8 mouse cellular contexts compared by ENCODE assay signal in genomic region chr19:36082606-36083261, GRCm38 (mm10). TPM values are rescaled to one million over a fixed set of nuclear protein-coding genes. Genes with fewer than 3 reads are reported as not detected.
DNase-seq lines count a peak whose midpoint lies in the region; ATAC-seq and TF ChIP-seq lines count a peak whose summit lies in the region.

No protein-coding gene starts in this region.

- peak; percentile 93 for DNase-seq in 3T3-L1 (ENCODE audit: low read depth, low spot score)
- peak; percentile 1 to 46 for DNase-seq in CD8-positive naive resting alpha-beta T cell, adult 2 months (ENCODE audit: low read depth in 2 of 2, low spot score in 2 of 2)
- DNase-seq in cerebellum, adult 2 months: peak; percentile 15 to 60
- DNase-seq in forebrain, postnatal 0 days: peak; percentile 81
- DNase-seq in natural killer cell, adult 2 months (ENCODE audit: low spot score in 2 of 2): peak; percentile 23 to 41
- no peak for DNase-seq in testis, postnatal 14 days (ENCODE audit: low spot score)

- no peak overlapping the region for H3K9ac ChIP-seq in forebrain, postnatal 0 days
- H3K9ac ChIP-seq in intestine, embryonic 15.5 days: no peak overlapping the region
- H3K9ac ChIP-seq in liver, embryonic 12.5 days: peak overlapping the region; percentile 77

- TF ChIP-seq POLR2A in cerebellum, adult 2 months (IDR thresholded peaks at IDR 0.05; ENCODE audit: borderline replicate concordance, insufficient read depth, low read length): no peak

- 42% methylated on average over 7 of the region's 7 CpGs for WGBS in cerebellum, adult 2 months
- WGBS in forebrain, postnatal 0 days: 41% methylated on average over 7 of the region's 7 CpGs
- 47% methylated on average over 7 of the region's 7 CpGs for WGBS in intestine, embryonic 15.5 days
- 43% methylated on average over 7 of the region's 7 CpGs for WGBS in liver, embryonic 12.5 days (ENCODE audit: insufficient replicate concordance)

- H3K4me3 ChIP-seq in cerebellum, adult 2 months (replicated peaks; ENCODE audit: insufficient read depth, low read depth, low read length): peak overlapping the region; percentile 22
- peak overlapping the region; percentile 58 for H3K4me3 ChIP-seq in forebrain, postnatal 0 days (ENCODE audit: low read depth, low read length)
- peak overlapping the region; percentile 73 for H3K4me3 ChIP-seq in intestine, embryonic 15.5 days (replicated peaks)
- peak overlapping the region; percentile 74 for H3K4me3 ChIP-seq in liver, embryonic 12.5 days

- no peak overlapping the region for H3K27ac ChIP-seq in cerebellum, adult 2 months (ENCODE audit: insufficient read depth, low read length)
- no peak overlapping the region; the same call in 1 of the 2 replicates for H3K27ac ChIP-seq in forebrain, postnatal 0 days (ENCODE audit: low read depth, low read length)
- no peak overlapping the region for H3K27ac ChIP-seq in intestine, embryonic 15.5 days
- H3K27ac ChIP-seq in liver, embryonic 12.5 days: peak overlapping the region; percentile 63

- no peaks in the 10 kb centered on the region for H3K27me3 ChIP-seq in cerebellum, adult 2 months (ENCODE audit: control insufficient read depth, insufficient read depth, low read length)
- H3K27me3 ChIP-seq in forebrain, postnatal 0 days (ENCODE audit: insufficient read depth, low read length): no peaks in the 10 kb centered on the region
- H3K27me3 ChIP-seq in intestine, embryonic 15.5 days (replicated peaks): 0 out of 2 replicates have a peak, but pooled peaks cover 4% of the 10 kb centered on the region
- H3K27me3 ChIP-seq in liver, embryonic 12.5 days (replicated peaks): peaks cover 10% of the 10 kb centered on the region

- no peaks in the 10 kb centered on the region for H3K9me3 ChIP-seq in forebrain, postnatal 0 days (ENCODE audit: low read length)
- no peaks in the 10 kb centered on the region for H3K9me3 ChIP-seq in intestine, embryonic 15.5 days
- H3K9me3 ChIP-seq in liver, embryonic 12.5 days (replicated peaks): no peaks in the 10 kb centered on the region

- peak; percentile 65 for TF ChIP-seq CTCF in cerebellum, adult 2 months (IDR thresholded peaks at IDR 0.05; ENCODE audit: borderline replicate concordance, insufficient read depth, low read depth, low read length)
- TF ChIP-seq CTCF in forebrain, postnatal 0 days (IDR thresholded peaks at IDR 0.05; ENCODE audit: low read depth): peak; percentile 87

- peak overlapping the region; percentile 76 for H3K4me2 ChIP-seq in forebrain, postnatal 0 days (ENCODE audit: low read depth)
- peak overlapping the region; percentile 68 for H3K4me2 ChIP-seq in intestine, embryonic 15.5 days (replicated peaks)
- H3K4me2 ChIP-seq in liver, embryonic 12.5 days: peak overlapping the region; percentile 78

- peak; percentile 75 for ATAC-seq in forebrain, postnatal 0 days
- peak; percentile 76 for ATAC-seq in intestine, embryonic 15.5 days
- peak; percentile 57; the same call in 1 of the 2 replicates for ATAC-seq in liver, embryonic 12.5 days

- H3K4me1 ChIP-seq in cerebellum, adult 2 months (ENCODE audit: control insufficient read depth, insufficient read depth, low read length): no peaks in the 10 kb centered on the region
- H3K4me1 ChIP-seq in forebrain, postnatal 0 days (ENCODE audit: insufficient read depth): peaks cover 4% of the 10 kb centered on the region; the same call in 1 of the 2 replicates
- H3K4me1 ChIP-seq in intestine, embryonic 15.5 days (replicated peaks): peaks cover 6% of the 10 kb centered on the region; the same call in 1 of the 2 replicates
- H3K4me1 ChIP-seq in liver, embryonic 12.5 days: peaks cover 15% of the 10 kb centered on the region

- H3K36me3 ChIP-seq in forebrain, postnatal 0 days (ENCODE audit: insufficient read depth): no peaks in the 10 kb centered on the region
- H3K36me3 ChIP-seq in intestine, embryonic 15.5 days: no peaks in the 10 kb centered on the region
- H3K36me3 ChIP-seq in liver, embryonic 12.5 days: peaks cover 3% of the 10 kb centered on the region; the same call in 1 of the 2 replicates

RNA-seq across cellular contexts. Expression of gene Rpp30, which starts 0.8 kb away (rescaled TPM):
- 28.7 and 32.7 TPM in 2 replicates for polyA plus RNA-seq in cerebellum, adult 2 months (2012; rRNA removed)
- total RNA-seq in forebrain, postnatal 0 days (2014; rRNA removed): 30.5 and 32.1 TPM in 2 replicates
- polyA plus RNA-seq in forebrain, postnatal 0 days (2015; fragmentation: Nextera tagmentation; extraction: Ambion mirVana): 81.5 and 85.7 TPM in 2 replicates
- 61.7 and 71.4 TPM in 2 replicates for polyA plus RNA-seq in intestine, embryonic 15.5 days (2015; fragmentation: Nextera tagmentation; extraction: Ambion mirVana)
- polyA plus RNA-seq in liver, embryonic 12.5 days (2016; fragmentation: Nextera tagmentation; extraction: Ambion mirVana): 70.3 and 70.5 TPM in 2 replicates

RNA-seq across cellular contexts. Expression of gene Htr7, which starts 25.4 kb away (rescaled TPM):
- polyA plus RNA-seq in cerebellum, adult 2 months (2012; rRNA removed): 6.0 and 8.0 TPM in 2 replicates
- 11.8 and 18.4 TPM in 2 replicates for total RNA-seq in forebrain, postnatal 0 days (2014; rRNA removed)
- polyA plus RNA-seq in forebrain, postnatal 0 days (2015; fragmentation: Nextera tagmentation; extraction: Ambion mirVana): 7.4 and 11.9 TPM in 2 replicates
- polyA plus RNA-seq in intestine, embryonic 15.5 days (2015; fragmentation: Nextera tagmentation; extraction: Ambion mirVana): 0.06 TPM in 1 of 2 replicates, not detected in the other
- polyA plus RNA-seq in liver, embryonic 12.5 days (2016; fragmentation: Nextera tagmentation; extraction: Ambion mirVana): not detected in 2 replicates

RNA-seq across cellular contexts. Expression of gene Ankrd1, which starts 37.2 kb away (rescaled TPM):
- 0.05 and 0.07 TPM in 2 replicates for polyA plus RNA-seq in cerebellum, adult 2 months (2012; rRNA removed)
- 0.08 and 0.29 TPM in 2 replicates for total RNA-seq in forebrain, postnatal 0 days (2014; rRNA removed)
- 0.08 TPM in 1 of 2 replicates, not detected in the other for polyA plus RNA-seq in forebrain, postnatal 0 days (2015; fragmentation: Nextera tagmentation; extraction: Ambion mirVana)
- polyA plus RNA-seq in intestine, embryonic 15.5 days (2015; fragmentation: Nextera tagmentation; extraction: Ambion mirVana): 0.11 and 0.18 TPM in 2 replicates
- 0.42 and 0.55 TPM in 2 replicates for polyA plus RNA-seq in liver, embryonic 12.5 days (2016; fragmentation: Nextera tagmentation; extraction: Ambion mirVana)

Comparison
In these comparisons a context has a peak if more than half of its experiments do, and no peak if none do; other contexts are left out.
1. H3K4me3 ChIP-seq: peak in every context shown above with its lines; median percentile 74 in liver, embryonic 12.5 days; 73 in intestine, embryonic 15.5 days; 58 in forebrain, postnatal 0 days; 22 in cerebellum, adult 2 months.